Mouse (Mus musculus) R1 (cell line): ENCODE results near the gene Prdm13.
A peak's percentile ranks its signal among the peaks of the same experiment; 100 is the strongest.

Source experiments
- DNase-seq: peaks from one replicate; pipeline ENCODE4 v3.0.0-alpha.2; 2018; ENCODE audit warnings: low read depth, low spot score

Prdm13 gene

DNA sequence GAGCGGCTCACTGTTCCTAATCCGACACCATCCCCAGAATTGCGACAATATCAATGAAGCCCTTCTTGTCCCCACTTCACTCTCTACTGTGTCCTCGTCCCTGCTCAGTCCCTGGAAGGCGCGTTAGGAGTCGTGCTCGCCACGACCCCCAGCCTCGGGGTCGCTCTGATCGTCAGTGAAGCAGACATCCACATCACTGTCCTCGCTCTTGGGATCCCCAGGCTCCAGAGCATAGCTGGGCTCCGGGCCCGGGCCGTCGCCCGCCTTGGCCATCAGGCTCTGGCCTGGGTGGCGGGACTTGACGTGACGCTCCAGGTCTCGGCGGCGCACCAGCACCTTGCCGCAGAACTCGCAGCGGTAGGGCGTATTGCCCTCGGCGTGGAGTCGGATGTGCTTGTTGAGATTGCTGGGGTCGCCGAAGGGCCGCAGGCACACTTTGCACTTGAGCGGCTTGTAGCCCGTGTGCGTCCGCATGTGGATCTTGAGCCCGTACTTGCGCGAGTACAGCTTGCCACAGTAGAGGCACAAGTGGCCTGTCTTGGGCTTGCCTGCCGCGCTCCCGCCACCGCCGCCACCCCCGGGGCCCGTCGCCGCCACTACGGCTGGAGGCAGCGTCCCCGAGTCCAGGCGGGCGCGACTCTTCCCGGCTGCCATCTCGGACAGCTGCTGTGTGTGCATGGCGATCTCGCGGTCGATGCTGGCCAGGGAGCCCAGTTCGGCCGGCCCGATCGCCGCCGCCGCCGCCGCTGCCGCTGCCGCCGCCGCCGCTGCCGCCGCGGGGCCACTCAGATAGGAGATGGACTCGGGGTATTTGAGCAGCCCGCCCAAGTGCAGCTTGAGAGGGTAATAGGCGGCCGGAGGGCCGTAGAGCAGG is 7.4 kb downstream of the Prdm13 start:
- peak; percentile 78 for DNase-seq

GRCm38 (mm10) chr4:21674691-21675090 is 11.1 kb downstream of the Prdm13 start:
- DNase-seq: peak; percentile 2

- peak; percentile 7 for DNase-seq
These were observed 11.7 kb downstream of the Prdm13 start for GRCm38 (mm10) chr4:21674042-21674441.

DNA sequence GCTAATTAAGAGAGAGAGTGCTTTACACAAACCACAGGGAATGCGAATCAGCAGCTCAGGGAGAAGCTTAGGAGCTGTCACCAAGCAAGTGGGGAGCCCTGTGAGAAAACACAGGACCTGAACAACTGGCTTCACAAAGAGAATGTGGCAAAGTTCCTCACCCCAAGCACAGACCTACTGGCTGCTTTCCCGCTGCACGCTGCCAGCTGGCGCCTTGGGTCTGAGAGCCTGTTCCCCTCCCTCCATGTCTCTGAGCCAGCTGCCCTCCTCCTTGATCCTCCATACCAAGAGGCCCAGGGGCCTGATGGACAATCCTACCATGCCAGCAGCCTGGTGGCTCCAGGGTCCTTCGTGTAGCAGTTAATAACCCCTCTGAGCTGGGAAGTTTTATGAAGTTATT is 19.8 kb downstream of the Prdm13 start:
- no peak for DNase-seq

GRCm38 (mm10) chr4:21658184-21658583 is 27.6 kb downstream of the Prdm13 start:
- no peak for DNase-seq

DNA sequence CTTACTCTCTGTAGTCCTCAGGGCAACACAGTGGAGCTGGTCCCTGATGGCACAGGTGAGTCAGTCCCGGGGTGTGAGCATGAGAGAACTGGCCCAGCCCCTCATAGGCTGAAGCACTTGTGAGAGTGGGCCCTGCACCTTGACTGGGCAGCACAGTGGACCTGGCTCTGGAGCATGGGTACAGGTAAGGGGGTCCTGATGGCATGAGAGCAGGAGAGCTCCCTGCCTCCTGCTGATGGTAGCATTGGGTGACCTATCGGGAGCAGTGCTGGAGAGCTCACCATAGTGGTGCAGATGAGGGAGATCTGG is 56.5 kb downstream of the Prdm13 start:
- DNase-seq: no peak

GRCm38 (mm10) chr4:21628367-21629274 is 57.1 kb downstream of the Prdm13 start:
- DNase-seq: no peak
